Mouse (Mus musculus) fat pad, adult 2 months (tissue): Measurements from ENCODE around the gene Rimbp2.
"Not testable (repeated sequence)": the region's sequence is repeated elsewhere in the genome, so short reads cannot be mapped to it uniquely, and the experiment has no call there.

Source experiments
- DNase-seq: peaks from one replicate; pipeline ENCODE4 v3.0.0-alpha.2; 2011; ENCODE audit warnings: low read depth, low spot score; ENCODE audit errors: extremely low read depth

Rimbp2 gene

GRCm38 (mm10) chr5:128769026-128769631, 184.2 kb downstream of the Rimbp2 start:
- DNase-seq: no peak

GRCm38 (mm10) chr5:128761118-128761517, 192.2 kb downstream of the Rimbp2 start:
- no peak for DNase-seq

GRCm38 (mm10) chr5:128746261-128746660, 207.0 kb downstream of the Rimbp2 start:
- DNase-seq: no peak

DNA sequence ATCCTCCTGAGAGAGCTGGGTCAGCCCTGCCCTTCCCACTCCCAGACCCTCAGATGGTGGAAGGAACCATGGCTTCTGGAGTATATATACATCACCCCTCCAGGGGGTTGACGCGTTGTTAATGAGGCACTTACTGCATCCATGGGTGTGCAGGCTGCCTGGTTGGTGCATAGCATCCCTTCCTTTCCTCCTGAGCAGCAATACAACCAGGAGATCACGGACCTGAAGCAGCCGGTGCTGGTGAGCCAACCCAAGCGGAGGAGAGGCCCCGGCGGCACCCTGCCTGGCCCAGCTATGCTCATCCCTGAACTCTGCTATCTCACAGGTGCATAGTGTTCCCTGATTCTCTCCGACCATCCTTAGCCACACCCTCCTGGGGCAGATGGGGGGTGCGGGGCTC, 208.1 kb downstream of the Rimbp2 start:
- DNase-seq: no peak

GRCm38 (mm10) chr5:128744351-128744750, 208.9 kb downstream of the Rimbp2 start:
- no peak for DNase-seq

- no peak for DNase-seq
Observed at GRCm38 (mm10) chr5:128739838-128740171, 213.5 kb downstream of the Rimbp2 start.

DNA sequence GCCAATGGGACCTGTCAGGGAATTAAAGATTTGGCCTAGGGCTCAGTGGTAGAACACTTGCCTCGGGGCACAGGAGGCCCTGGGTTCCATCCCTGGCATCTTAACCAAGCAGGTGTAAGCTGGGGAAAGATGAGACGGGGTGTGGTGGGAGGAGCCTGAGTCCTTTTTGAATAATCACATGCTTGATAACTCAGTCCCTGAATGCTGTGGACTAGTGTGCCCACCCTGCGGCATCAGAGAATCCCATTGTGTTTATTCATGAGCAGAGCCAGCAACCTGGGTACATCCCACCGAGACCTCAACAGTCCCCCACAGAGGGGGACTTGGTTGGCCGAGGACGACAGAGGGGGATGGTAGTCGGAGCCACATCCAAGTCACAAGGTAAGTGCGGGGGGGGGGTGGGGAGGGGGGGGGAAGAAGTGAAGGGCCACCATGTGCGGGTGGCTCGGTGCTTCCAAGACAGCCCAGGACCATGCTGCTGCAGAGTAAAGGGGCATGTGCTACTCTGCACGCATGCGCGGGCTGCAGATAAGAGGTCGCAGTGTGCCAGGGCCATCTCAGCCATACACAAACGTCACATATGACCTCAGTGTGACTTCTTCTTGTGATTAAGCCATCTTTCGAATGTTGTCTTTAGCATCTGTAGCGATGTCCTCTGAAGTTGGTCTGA, 214.0 kb downstream of the Rimbp2 start:
- DNase-seq: no peak

GRCm38 (mm10) chr5:128735921-128736320, 217.4 kb downstream of the Rimbp2 start:
- DNase-seq: no peak

GRCm38 (mm10) chr5:128733955-128734354, 219.3 kb downstream of the Rimbp2 start:
- DNase-seq: no peak

GRCm38 (mm10) chr5:128732416-128733014, 220.8 kb downstream of the Rimbp2 start:
- peak; percentile 59 for DNase-seq

GRCm38 (mm10) chr5:128730634-128731033, 222.7 kb downstream of the Rimbp2 start:
- no peak for DNase-seq

- no peak for DNase-seq
Observed at GRCm38 (mm10) chr5:128729341-128729740, 223.9 kb downstream of the Rimbp2 start.

DNA sequence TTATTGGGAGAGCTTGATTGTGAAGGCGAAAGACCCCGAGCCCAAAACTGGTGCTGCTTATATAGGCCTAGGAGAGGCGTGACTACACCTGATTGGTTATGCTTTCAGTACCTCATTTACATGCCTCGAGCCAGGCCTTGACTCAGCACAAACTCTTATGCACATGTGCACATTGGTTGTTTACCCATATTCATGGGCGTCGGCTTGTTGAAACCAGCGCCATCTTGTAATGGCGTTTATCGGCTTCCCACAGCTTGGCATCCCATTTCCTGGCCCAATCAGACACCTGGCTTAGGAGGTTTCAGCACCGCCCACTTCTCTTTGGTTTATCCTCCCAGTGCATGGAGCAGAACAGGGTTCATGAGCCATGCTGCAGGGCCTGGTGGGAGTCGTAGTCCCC, 232.8 kb downstream of the Rimbp2 start:
- DNase-seq: not testable (repeated sequence)

DNA sequence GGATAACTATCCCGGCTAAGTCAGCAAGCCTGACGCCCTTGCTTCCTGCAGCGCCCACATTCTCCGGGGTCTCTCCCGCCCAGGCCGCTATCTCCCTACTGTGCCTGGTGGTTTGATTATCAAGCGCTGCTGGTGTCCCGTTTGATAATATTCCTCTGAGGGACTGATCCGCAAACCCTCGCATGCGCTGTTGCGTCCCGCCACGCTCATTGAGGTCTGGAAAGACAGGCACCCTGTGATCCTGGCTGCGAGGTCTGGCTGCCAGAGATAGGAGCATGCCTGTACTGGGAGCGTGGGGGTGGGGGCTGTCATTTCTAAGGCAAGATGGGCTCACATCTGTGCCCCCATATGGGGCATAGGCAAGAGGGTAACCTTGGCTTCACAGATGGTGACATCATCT, 238.1 kb downstream of the Rimbp2 start:
- no peak for DNase-seq

- DNase-seq: no peak
Observed at GRCm38 (mm10) chr5:128711847-128712246, 241.4 kb downstream of the Rimbp2 start.

GRCm38 (mm10) chr5:128710596-128710995, 242.7 kb downstream of the Rimbp2 start:
- no peak for DNase-seq

- DNase-seq: no peak
Observed at GRCm38 (mm10) chr5:128708929-128709328, 244.4 kb downstream of the Rimbp2 start.
